Mouse (Mus musculus) MN1 (cell line): ENCODE results near the gene Gm10719.
"Not testable (repeated sequence)": the region's sequence is repeated elsewhere in the genome, so short reads cannot be mapped to it uniquely, and the experiment has no call there.

ENCODE experiments used
- DNase-seq: peaks from one replicate; pipeline ENCODE4 v3.0.0-alpha.2; 2016; ENCODE audit warnings: low spot score

Gm10719 gene

DNA sequence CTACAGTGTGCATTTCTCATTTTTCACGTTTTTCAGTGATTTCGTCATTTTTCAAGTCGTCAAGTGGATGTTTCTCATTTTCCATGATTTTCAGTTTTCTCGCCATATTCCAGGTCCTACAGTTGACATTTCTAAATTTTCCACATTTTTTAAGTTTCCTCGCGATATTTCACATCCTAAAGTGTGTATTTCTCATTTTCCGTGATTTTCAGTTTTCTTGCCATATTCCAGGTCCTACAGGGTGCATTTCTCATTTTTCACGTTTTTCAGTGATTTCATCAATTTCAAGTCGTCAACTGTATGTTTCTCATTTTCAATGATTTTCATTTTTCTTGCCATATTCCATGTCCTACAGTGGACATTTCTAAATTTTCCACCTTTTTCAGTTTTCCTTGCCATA lies at the start of gene Gm10719:
Gene Gm10719, plus strand, starts transcription at position 301 of the 400 bp plus-strand sequence.
- DNase-seq: not testable (repeated sequence)

DNA sequence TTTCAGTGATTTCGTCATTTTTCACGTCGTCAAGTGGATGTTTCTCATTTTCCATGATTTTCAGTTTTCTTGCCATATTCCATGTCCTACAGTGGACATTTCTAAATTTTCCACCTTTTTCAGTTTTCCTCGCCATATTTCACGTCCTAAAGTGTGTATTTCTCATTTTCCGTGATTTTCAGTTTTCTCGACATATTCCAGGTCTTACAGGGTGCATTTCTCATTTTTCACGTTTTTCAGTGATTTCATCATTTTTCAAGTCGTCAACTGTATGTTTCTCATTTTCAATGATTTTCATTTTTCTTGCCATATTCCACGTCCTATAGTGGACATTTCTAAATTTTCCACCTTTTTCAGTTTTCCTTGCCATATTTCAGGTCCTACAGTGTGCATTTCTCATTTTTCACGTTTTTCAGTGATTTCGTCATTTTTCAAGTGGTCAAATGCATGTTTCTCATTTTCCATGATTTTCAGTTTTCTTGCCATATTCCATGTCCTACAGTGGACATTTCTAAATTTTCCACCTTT lies 16.7 kb upstream of the Gm10719 start, which contains the start of gene Gm10722:
Gene Gm10722, plus strand, starts transcription at position 478 of the 528 bp plus-strand sequence.
- peak; percentile 60 for DNase-seq

- not testable (repeated sequence) for DNase-seq
Observed at GRCm38 (mm10) chr9:3001006-3001405, 16.2 kb upstream of the Gm10719 start.

- DNase-seq: peak; percentile 55
Observed at GRCm38 (mm10) chr9:3001948-3002659, 15.1 kb upstream of the Gm10719 start.

DNA sequence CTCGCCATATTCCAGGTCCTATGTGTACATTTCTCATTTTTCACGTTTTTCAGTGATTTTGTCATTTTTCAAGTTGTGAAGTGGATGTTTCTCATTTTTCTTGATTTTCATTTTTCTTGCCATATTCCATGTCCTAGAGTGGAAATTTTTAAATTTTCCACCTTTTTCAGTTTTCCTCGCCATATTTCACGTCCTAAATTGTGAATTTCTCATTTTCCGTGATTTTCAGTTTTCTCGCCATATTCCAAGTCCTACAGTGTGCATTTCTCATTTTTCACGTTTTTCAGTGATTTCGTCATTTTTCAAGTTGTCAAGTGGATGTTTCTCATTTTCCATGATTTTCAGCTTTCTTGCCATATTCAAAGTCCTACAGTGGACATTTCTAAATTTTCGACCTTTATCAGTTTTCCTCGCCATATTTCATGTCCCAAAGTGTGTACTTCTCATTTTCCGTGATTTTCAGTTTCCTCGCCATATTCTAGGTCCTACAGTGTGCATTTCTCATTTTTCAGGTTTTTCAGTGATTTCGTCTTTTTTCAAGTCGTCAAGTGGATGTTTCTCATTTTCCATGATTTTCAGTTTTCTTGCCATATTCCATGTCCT lies 14.3 kb upstream of the Gm10719 start, which contains the start of gene Gm11168:
Gene Gm11168, plus strand, starts transcription at position 553 of the 603 bp plus-strand sequence.
- not testable (repeated sequence) for DNase-seq

- DNase-seq: not testable (repeated sequence)
Observed at GRCm38 (mm10) chr9:3006179-3006578, 11.0 kb upstream of the Gm10719 start.

GRCm38 (mm10) chr9:3006636-3007035 lies 10.6 kb upstream of the Gm10719 start:
- DNase-seq: not testable (repeated sequence)

DNA sequence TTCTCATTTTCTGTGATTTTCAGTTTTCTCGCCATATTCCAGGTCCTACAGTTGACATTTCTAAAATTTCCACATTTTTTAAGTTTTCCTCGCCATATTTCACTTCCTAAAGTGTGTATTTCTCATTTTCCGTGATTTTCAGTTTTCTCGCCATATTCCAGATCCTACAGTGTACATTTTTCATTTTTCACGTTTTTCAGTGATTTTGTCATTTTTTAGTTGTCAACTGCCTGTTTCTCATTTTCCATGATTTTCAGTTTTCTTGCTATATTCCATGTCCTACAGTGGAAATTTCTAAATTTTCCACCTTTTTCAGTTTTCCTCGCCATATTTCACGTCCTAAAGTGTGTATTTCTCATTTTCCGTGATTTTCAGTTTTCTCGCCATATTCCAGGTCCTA lies 9.9 kb upstream of the Gm10719 start:
- DNase-seq: peak; percentile 33

DNA sequence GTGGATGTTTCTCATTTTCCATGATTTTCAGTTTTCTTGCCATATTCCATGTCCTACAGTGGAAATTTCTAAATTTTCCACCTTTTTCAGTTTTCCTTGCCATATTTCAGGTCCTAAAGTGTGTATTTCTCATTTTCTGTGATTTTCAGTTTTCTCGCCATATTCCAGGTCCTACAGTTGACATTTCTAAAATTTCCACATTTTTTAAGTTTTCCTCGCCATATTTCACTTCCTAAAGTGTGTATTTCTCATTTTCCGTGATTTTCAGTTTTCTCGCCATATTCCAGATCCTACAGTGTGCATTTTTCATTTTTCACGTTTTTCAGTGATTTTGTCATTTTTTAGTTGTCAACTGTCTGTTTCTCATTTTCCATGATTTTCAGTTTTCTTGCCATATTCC lies 7.9 kb upstream of the Gm10719 start:
- not testable (repeated sequence) for DNase-seq

DNA sequence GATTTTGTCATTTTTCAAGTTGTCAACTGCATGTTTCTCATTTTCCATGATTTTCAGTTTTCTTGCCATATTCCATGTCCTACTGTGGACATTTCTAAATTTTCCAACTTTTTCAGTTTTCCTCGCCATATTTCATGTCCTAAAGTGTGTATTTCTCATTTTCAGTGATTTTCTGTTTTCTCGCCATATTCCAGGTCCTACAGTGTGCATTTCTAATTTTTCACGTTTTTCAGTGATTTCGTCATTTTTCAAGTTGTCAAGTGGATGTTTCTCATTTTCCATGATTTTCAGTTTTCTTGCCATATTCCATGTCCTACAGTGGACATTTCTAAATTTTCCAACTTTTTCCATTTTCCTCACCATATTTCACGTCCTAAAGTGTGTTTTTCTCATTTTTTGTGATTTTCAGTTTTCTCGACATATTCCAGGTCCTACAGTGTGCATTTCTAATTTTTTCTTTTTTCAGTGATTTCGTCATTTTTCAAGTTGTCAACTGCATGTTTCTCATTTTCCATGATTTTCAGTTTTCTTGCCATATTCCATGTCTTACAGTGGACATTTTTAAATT lies 5.1 kb upstream of the Gm10719 start:
- not testable (repeated sequence) for DNase-seq

- DNase-seq: not testable (repeated sequence)
Observed at GRCm38 (mm10) chr9:3012733-3013279, 4.4 kb upstream of the Gm10719 start, which contains the start of gene Gm10721. Gene Gm10721 (plus strand): TSS chr9:3013140.

GRCm38 (mm10) chr9:3015354-3015753 lies 1.9 kb upstream of the Gm10719 start, which contains the start of gene Gm10720:
Gene Gm10720 (plus strand): TSS chr9:3015654.
- not testable (repeated sequence) for DNase-seq

DNA sequence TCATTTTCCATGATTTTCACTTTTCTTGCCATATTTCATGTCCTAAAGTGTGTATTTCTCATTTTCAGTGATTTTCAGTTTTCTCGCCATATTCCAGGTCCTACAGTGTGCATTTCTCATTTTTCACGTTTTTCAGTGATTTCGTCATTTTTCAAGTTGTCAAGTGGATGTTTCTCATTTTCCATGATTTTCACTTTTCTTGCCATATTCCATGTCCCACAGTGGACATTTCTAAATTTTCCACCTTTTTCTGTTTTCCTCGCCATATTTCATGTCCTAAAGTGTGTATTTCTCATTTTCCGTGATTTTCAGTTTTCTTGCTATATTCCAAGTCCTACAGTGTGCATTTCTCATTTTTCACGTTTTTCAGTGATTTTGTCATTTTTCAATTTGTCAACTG lies 1.3 kb upstream of the Gm10719 start:
- DNase-seq: not testable (repeated sequence)

GRCm38 (mm10) chr9:3018944-3019343 lies 1.7 kb downstream of the Gm10719 start:
- DNase-seq: not testable (repeated sequence)

DNA sequence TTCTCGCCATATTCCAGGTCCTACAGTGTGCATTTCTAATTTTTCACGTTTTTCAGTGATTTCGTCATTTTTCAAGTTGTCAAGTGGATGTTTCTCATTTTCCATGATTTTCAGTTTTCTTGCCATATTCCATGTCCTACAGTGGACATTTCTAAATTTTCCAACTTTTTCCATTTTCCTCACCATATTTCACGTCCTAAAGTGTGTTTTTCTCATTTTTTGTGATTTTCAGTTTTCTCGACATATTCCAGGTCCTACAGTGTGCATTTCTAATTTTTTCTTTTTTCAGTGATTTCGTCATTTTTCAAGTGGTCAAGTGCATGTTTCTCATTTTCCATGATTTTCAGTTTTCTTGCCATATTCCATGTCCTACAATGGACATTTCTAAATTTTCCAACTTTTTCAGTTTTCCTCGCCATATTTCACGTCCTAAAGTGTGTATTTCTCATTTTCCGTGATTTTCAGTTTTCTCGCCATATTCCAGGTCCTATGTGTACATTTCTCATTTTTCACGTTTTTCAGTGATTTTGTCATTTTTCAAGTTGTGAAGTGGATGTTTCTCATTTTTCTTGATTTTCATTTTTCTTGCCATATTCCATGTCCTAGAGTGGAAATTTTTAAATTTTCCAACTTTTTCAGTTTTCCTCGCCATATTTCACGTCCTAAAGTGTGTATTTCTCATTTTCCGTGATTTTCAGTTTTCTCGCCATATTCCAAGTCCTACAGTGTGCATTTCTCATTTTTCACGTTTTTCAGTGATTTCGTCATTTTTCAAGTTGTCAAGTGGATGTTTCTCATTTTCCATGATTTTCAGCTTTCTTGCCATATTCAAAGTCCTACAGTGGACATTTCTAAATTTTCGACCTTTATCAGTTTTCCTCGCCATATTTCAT lies 2.9 kb downstream of the Gm10719 start:
- DNase-seq: not testable (repeated sequence)

DNA sequence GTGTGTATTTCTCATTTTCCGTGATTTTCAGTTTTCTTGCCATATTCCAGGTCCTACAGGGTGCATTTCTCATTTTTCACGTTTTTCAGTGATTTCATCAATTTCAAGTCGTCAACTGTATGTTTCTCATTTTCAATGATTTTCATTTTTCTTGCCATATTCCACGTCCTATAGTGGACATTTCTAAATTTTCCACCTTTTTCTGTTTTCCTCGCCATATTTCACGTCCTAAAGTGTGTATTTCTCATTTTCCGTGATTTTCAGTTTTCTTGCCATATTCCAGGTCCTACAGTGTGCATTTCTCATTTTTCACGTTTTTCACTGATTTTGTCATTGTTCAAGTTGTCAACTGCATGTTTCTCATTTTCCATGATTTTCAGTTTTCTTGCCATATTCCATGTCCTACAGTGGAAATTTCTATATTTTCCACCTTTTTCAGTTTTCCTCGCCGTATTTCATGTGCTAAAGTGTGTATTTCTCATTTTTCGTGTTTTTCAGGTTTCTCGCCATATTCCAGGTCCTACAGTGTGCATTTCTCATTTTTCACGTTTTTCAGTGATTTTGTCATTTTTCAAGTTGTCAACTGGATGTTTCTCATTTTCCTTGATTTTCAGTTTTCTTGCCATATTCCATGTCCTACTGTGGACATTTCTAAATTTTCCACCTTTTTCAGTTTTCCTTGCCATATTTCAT lies 5.3 kb downstream of the Gm10719 start:
- DNase-seq: peak; percentile 37

DNA sequence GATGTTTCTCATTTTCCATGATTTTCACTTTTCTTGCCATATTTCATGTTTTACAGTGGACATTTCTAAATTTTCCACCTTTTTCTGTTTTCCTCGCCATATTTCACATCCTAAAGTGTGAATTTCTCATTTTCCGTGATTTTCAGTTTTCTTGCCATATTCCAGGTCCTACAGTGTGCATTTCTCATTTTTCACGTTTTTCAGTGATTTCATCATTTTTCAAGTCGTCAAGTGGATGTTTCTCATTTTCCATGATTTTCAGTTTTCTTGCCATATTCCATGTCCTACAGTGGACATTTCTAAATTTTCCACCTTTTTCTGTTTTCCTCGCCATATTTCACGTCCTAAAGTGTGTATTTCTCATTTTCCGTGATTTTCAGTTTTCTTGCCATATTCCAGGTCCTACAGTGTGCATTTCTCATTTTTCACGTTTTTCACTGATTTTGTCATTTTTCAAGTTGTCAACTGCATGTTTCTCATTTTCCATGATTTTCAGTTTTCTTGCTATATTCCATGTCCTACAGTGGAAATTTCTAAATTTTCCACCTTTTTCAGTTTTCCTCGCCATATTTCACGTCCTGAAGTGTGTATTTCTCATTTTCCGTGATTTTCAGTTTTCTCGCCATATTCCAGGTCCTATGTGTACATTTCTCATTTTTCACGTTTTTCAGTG lies 6.2 kb downstream of the Gm10719 start, which contains the start of gene Gm10718:
Gene Gm10718, plus strand, starts transcription at position 236 of the 673 bp plus-strand sequence.
- DNase-seq: not testable (repeated sequence)

DNA sequence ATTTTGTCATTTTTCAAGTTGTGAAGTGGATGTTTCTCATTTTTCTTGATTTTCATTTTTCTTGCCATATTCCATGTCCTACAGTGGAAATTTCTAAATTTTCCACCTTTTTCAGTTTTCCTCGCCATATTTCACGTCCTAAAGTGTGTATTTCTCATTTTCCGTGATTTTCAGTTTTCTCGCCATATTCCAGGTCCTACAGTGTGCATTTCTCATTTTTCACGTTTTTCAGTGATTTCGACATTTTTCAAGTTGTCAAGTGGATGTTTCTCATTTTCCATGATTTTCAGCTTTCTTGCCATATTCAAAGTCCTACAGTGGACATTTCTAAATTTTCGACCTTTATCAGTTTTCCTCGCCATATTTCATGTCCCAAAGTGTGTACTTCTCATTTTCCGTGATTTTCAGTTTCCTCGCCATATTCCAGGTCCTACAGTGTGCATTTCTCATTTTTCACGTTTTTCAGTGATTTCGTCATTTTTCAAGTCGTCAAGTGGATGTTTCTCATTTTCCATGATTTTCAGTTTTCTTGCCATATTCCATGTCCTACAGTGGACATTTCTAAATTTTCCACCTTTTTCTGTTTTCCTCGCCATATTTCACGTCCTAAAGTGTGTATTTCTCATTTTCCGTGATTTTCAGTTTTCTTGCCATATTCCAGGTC lies 6.9 kb downstream of the Gm10719 start:
- not testable (repeated sequence) for DNase-seq

DNA sequence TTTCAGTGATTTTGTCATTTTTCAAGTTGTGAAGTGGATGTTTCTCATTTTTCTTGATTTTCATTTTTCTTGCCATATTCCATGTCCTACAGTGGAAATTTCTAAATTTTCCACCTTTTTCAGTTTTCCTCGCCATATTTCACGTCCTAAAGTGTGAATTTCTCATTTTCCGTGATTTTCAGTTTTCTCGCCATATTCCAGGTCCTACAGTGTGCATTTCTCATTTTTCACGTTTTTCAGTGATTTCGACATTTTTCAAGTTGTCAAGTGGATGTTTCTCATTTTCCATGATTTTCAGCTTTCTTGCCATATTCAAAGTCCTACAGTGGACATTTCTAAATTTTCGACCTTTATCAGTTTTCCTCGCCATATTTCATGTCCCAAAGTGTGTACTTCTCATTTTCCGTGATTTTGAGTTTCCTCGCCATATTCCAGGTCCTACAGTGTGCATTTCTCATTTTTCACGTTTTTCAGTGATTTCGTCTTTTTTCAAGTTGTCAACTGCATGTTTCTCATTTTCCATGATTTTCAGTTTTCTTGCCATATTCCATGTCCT lies 7.8 kb downstream of the Gm10719 start, which contains the start of gene Gm10717:
Gene Gm10717, plus strand, starts transcription at position 506 of the 556 bp plus-strand sequence.
- not testable (repeated sequence) for DNase-seq
